Mouse (Mus musculus) thymus, postnatal 14 days (tissue): ENCODE results near the gene Rcor3.

Source experiments
- DNase-seq: peaks from one replicate; pipeline ENCODE4 v3.0.0; 2021

Rcor3 gene

GRCm38 (mm10) chr1:192068188-192068587 lies 69.7 kb downstream of the Rcor3 start:
- no peak for DNase-seq

DNA sequence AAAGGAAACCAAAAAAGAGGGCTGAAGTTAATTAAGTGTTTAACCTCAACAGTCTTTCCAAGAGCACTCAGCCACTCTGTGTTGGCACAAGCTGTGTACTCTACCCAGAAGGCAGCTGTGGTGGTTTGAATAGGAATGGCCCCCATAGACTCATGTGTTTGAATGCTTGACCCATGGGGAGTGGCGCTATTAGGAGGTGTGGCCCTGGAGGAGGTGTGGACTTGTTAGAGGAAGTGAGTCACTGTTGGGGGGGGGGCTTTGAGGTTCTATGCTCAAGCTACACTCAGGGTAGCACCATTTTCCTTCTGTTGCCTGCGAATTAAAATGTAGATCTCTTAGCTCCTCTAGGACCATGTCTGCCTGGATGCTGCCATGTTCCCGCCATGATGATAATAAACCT lies 70.9 kb downstream of the Rcor3 start:
- DNase-seq: no peak

GRCm38 (mm10) chr1:192063209-192063946 lies 74.5 kb downstream of the Rcor3 start:
- no peak for DNase-seq

GRCm38 (mm10) chr1:192062682-192063081 lies 75.2 kb downstream of the Rcor3 start:
- no peak for DNase-seq

- DNase-seq: no peak
These were observed 76.1 kb downstream of the Rcor3 start for GRCm38 (mm10) chr1:192061666-192062306.

DNA sequence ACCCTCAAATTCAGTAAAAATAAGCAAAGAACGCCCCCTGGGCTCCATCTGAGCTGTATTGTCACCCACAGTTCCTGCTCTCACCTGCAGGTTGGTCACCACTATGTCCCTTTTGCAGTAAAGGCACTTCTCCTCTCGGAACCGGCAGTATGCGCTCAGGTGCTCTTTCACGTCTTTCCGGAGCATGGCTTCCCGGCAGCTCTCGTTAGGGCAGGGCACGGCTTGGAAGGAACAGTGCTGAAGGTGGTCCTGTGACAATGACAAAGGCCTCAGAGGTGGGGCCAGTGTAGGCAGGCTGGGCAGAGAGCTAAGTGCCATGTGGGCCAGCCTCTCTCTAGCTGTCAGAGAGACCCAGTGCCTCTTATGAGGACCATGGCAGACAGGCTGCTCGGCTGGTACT lies 79.0 kb downstream of the Rcor3 start:
- DNase-seq: no peak

GRCm38 (mm10) chr1:192053726-192054125 lies 84.1 kb downstream of the Rcor3 start:
- DNase-seq: no peak

DNA sequence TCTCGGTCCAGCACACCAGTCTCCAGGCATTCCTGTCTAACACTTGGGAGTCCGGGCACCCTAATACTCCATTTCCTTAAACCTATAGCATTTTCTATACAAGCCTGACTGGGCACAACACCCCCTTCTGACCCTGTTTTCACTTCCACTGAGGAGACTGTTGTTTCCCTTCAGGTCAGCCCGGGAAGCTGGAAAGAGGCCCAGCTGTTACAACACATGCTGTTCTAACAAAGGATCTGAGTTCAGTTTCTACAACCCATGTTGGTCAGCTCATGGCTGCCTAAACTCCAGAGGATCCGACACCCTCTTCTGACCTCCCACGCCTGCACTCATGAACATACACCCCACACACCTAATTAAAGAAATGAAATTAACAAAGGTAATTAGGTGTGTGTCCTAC lies 84.9 kb downstream of the Rcor3 start:
- DNase-seq: no peak

DNA sequence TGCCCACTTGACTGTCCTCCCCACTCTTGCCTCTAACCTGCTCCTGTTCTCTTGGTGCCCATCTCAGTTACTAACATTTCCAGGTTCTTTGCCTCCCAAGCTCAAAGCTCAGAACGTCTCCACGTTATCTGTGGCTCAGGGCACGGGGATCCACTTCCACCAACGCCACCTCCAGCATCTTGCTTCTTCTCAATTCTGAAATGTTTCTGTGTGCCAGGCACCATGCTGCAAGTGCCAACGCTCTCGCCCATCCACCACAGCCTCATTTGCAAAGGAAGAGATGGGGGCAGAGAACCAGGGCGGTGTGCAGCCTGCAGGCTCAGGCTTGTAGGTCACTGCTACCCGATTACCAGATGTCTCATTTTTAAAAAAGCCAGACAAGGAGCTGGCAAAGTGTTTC lies 85.4 kb downstream of the Rcor3 start:
- no peak for DNase-seq
